Mouse (Mus musculus): ENCODE results near the gene 4930447C04Rik. TPM values are rescaled to one million over a fixed set of nuclear protein-coding genes. Genes with fewer than 3 reads are reported as not detected.

The 4930447C04Rik gene
- total RNA-seq, 4 experiments from 2014 or later: 8.8 to 11.3 (median 9.8) TPM

GRCm38 (mm10) chr12:72943574-72944110 is 3.1 kb upstream of the 4930447C04Rik start:
- no peak for DNase-seq (ENCODE audit: low spot score in 2 of 2)

- DNase-seq (ENCODE audit: low spot score in 2 of 2): no peak
These were observed 1.6 kb upstream of the 4930447C04Rik start for GRCm38 (mm10) chr12:72942171-72942570.

- DNase-seq (ENCODE audit: low spot score in 2 of 2): no peak
These were observed 951 bp upstream of the 4930447C04Rik start for GRCm38 (mm10) chr12:72941398-72942051.

GRCm38 (mm10) chr12:72940822-72941397 is 336 bp upstream of the 4930447C04Rik start:
- DNase-seq (ENCODE audit: low spot score in 2 of 2): no peak

GRCm38 (mm10) chr12:72939616-72940015 is 958 bp downstream of the 4930447C04Rik start, which contains the start of gene Six6:
TSS of gene Six6 (plus strand) at chr12:72939892.
- DNase-seq (ENCODE audit: low spot score in 2 of 2): no peak

- no peak for DNase-seq (ENCODE audit: low spot score in 2 of 2)
These were observed 1.7 kb downstream of the 4930447C04Rik start for GRCm38 (mm10) chr12:72938600-72939490.

- no peak for DNase-seq (ENCODE audit: low spot score in 2 of 2)
These were observed 2.4 kb downstream of the 4930447C04Rik start for GRCm38 (mm10) chr12:72938176-72938575.

GRCm38 (mm10) chr12:72937537-72938120 is 2.9 kb downstream of the 4930447C04Rik start:
- DNase-seq (ENCODE audit: low spot score in 2 of 2): no peak

- no peak for DNase-seq (ENCODE audit: low spot score in 2 of 2)
These were observed 3.8 kb downstream of the 4930447C04Rik start for GRCm38 (mm10) chr12:72936751-72937150.

GRCm38 (mm10) chr12:72917159-72917993 is 23.2 kb downstream of the 4930447C04Rik start:
- DNase-seq (ENCODE audit: low spot score in 2 of 2): no peak

- no peak for DNase-seq (ENCODE audit: low spot score in 2 of 2)
These were observed 86.1 kb downstream of the 4930447C04Rik start for GRCm38 (mm10) chr12:72854377-72855032.

GRCm38 (mm10) chr12:72853406-72854076 is 87.0 kb downstream of the 4930447C04Rik start:
- no peak for DNase-seq (ENCODE audit: low spot score in 2 of 2)

- no peak for DNase-seq (ENCODE audit: low spot score in 2 of 2)
These were observed 88.3 kb downstream of the 4930447C04Rik start for GRCm38 (mm10) chr12:72852264-72852663.

- no peak for DNase-seq (ENCODE audit: low spot score in 2 of 2)
These were observed 90.4 kb downstream of the 4930447C04Rik start for GRCm38 (mm10) chr12:72850146-72850545.

GRCm38 (mm10) chr12:72847725-72848124 is 92.8 kb downstream of the 4930447C04Rik start:
- DNase-seq (ENCODE audit: low spot score in 2 of 2): no peak

- DNase-seq (ENCODE audit: low spot score in 2 of 2): no peak
These were observed 94.6 kb downstream of the 4930447C04Rik start for GRCm38 (mm10) chr12:72845946-72846345.

GRCm38 (mm10) chr12:72843973-72844620 is 96.5 kb downstream of the 4930447C04Rik start:
- no peak for DNase-seq (ENCODE audit: low spot score in 2 of 2)

- DNase-seq (ENCODE audit: low spot score in 2 of 2): no peak
These were observed 97.0 kb downstream of the 4930447C04Rik start for GRCm38 (mm10) chr12:72843555-72843954.

GRCm38 (mm10) chr12:72843135-72843534 is 97.4 kb downstream of the 4930447C04Rik start:
- DNase-seq (ENCODE audit: low spot score in 2 of 2): no peak
